Mouse (Mus musculus) lung, postnatal 0 days (tissue): ENCODE results near the gene Syp. TPM values are rescaled to one million over a fixed set of nuclear protein-coding genes. Genes with fewer than 3 reads are reported as not detected.

Experiments used
- ATAC-seq: fragments of 200-750 bp; cut with Nextera tagmentation; 2 replicates; pipeline ENCODE4 v1.8.0; 2017; ENCODE audit warnings: moderate library complexity
- DNase-seq: peaks from one replicate; pipeline ENCODE4 v3.0.0-alpha.2; 2016; ENCODE audit warnings: low spot score
- H3K27ac ChIP-seq: fragments of 300-500 bp; sonication (generic); 2 replicates; pipeline ENCODE4 v1.5.1; 2014; ENCODE audit warnings: antibody characterized with exemption, mild to moderate bottlenecking, low read length, mixed read lengths
- H3K27me3 ChIP-seq: fragments of 300-500 bp; sonication (generic); replicated peaks from 2 replicates; pipeline ENCODE4 v1.6.1; 2014; ENCODE audit warnings: low read length, mixed read lengths; ENCODE audit not compliant: insufficient read depth
- H3K36me3 ChIP-seq: fragments of 300-500 bp; sonication (generic); 2 replicates; pipeline ENCODE4 v1.6.1; 2014; ENCODE audit warnings: low read length, mixed read lengths; ENCODE audit not compliant: insufficient read depth
- H3K4me1 ChIP-seq: fragments of 300-500 bp; sonication (generic); 2 replicates; pipeline ENCODE4 v1.6.1; 2014; ENCODE audit warnings: antibody characterized with exemption, low read depth, low read length, mixed read lengths; ENCODE audit not compliant: insufficient read depth
- H3K4me2 ChIP-seq: fragments of 300-500 bp; sonication (generic); replicated peaks from 2 replicates; pipeline ENCODE4 v1.6.1; 2014; ENCODE audit warnings: low read depth, mild to moderate bottlenecking, low read length, moderate library complexity, mixed read lengths
- H3K4me3 ChIP-seq: fragments of 300-500 bp; sonication (generic); 2 replicates; pipeline ENCODE4 v1.5.1; 2014; ENCODE audit warnings: low read depth, low read length
- H3K9ac ChIP-seq: fragments of 300-500 bp; sonication (generic); replicated peaks from 2 replicates; pipeline ENCODE4 v1.6.1; 2014; ENCODE audit warnings: low read depth, mild to moderate bottlenecking
- H3K9me3 ChIP-seq: fragments of 300-500 bp; sonication (generic); 2 replicates; pipeline ENCODE4 v1.6.1; 2016; ENCODE audit warnings: low read length, mixed read lengths
- CTCF ChIP-seq: IDR thresholded peaks from 2 replicates; pipeline ENCODE4 v1.5.1; 2016; ENCODE audit warnings: antibody characterized with exemption, mild to moderate bottlenecking
- EP300 ChIP-seq: IDR thresholded peaks from 2 replicates; pipeline ENCODE4 v1.6.1; 2016; ENCODE audit warnings: antibody characterized with exemption, mild to moderate bottlenecking, control low read depth
- WGBS: fragments of 180-500 bp; shearing (Covaris S2); extraction: QIAGEN DNeasy Blood & Tissue Kit; methylation state at CpG from one replicate; pipeline ENCODE4 v1.1.7; 2014; 5-methylcytosine and 5-hydroxymethylcytosine counted together
- polyA plus RNA-seq: library from polyadenylated mRNA; unstranded; fragments of >200 nt; fragmentation: Nextera tagmentation; extraction: Ambion mirVana; gene quantifications from 2 replicates; pipeline ENCODE4 v1.2.1, GENCODE M21; 2015

Syp gene
- polyA plus RNA-seq, 1 experiment from 2014 or later = 1.5 TPM

DNA sequence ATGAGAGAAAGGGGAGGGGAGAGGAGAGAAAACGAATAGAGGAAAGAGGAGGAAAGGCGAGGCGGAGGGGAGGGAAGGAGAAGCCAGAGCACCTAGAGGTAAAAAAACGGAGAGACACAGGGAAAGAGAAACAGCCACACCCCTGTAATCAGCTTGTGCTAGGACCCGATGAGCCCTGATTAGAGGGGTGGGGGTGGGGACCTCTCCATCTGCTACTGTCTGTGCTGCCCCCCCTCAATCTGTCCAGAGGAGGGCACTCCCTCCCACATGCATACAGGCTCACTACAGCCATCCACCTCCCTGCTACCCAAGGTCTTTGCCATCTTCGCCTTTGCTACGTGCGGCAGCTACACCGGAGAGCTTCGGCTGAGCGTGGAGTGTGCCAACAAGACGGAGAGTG, 2.5 kb downstream of the Syp start:
- DNase-seq = no peak
- Histone ChIP-seq H3K27ac (no peak overlapping the region), H3K4me1 (no peaks in the 10 kb centered on the region), H3K4me3 (no peak overlapping the region), H3K4me2 (no peak overlapping the region), H3K27me3 (no peaks in the 10 kb centered on the region), H3K9ac (no peak overlapping the region), H3K36me3 (no peaks in the 10 kb centered on the region), H3K9me3 (no peaks in the 10 kb centered on the region)
- WGBS = 38% methylated on average over 12 of the region's 12 CpGs
- no peak for TF ChIP-seq EP300
- no peak for TF ChIP-seq CTCF
- ATAC-seq = no peak

GRCm38 (mm10) chrX:7645349-7645748, 7.1 kb downstream of the Syp start:
- Histone ChIP-seq H3K9ac (no peak overlapping the region), H3K27ac (no peak overlapping the region), H3K4me3 (no peak overlapping the region), H3K9me3 (no peaks in the 10 kb centered on the region), H3K27me3 (no peaks in the 10 kb centered on the region), H3K4me1 (no peaks in the 10 kb centered on the region), H3K4me2 (no peak overlapping the region), H3K36me3 (no peaks in the 10 kb centered on the region)
- WGBS = 12% methylated on average over 5 of the region's 5 CpGs
- ATAC-seq = no peak
- TF ChIP-seq CTCF (peak; percentile 70), EP300 (no peak)
- peak; percentile 77 for DNase-seq

GRCm38 (mm10) chrX:7648671-7649304, 10.5 kb downstream of the Syp start:
- Histone ChIP-seq H3K27ac (peak overlapping the region; percentile 84), H3K9me3 (no peaks in the 10 kb centered on the region), H3K4me2 (peak overlapping the region; percentile 47), H3K27me3 (no peaks in the 10 kb centered on the region), H3K36me3 (no peaks in the 10 kb centered on the region), H3K4me1 (no peaks in the 10 kb centered on the region), H3K9ac (peak overlapping the region; percentile 36), H3K4me3 (peak overlapping the region; percentile 36)
- DNase-seq (peak; percentile 98), ATAC-seq (peak; percentile 97)
- TF ChIP-seq EP300 (peak; percentile 82), CTCF (peak; percentile 57)
- WGBS = 10% methylated on average over 25 of the region's 25 CpGs

- H3K4me1 ChIP-seq = no peaks in the 10 kb centered on the region
- WGBS = 22% methylated on average over 26 of the region's 26 CpGs
- H3K36me3 ChIP-seq = no peaks in the 10 kb centered on the region
- no peaks in the 10 kb centered on the region for H3K27me3 ChIP-seq
- DNase-seq (peak; percentile 59), ATAC-seq (peak; percentile 77)
- H3K4me2 ChIP-seq = peak within 1 kb of the TSS; percentile 52
- peak within 1 kb of the TSS; percentile 39 for H3K4me3 ChIP-seq
- peak within 1 kb of the TSS; percentile 24 for H3K9ac ChIP-seq
- no peaks in the 10 kb centered on the region for H3K9me3 ChIP-seq
- TF ChIP-seq EP300 (no peak), CTCF (no peak)
- peak within 1 kb of the TSS; percentile 68 for H3K27ac ChIP-seq
Measured at GRCm38 (mm10) chrX:7657221-7657639, 19.0 kb downstream of the Syp start, which contains the start of gene Prickle3. TSS of gene Prickle3 (plus strand) at chrX:7657260.

DNA sequence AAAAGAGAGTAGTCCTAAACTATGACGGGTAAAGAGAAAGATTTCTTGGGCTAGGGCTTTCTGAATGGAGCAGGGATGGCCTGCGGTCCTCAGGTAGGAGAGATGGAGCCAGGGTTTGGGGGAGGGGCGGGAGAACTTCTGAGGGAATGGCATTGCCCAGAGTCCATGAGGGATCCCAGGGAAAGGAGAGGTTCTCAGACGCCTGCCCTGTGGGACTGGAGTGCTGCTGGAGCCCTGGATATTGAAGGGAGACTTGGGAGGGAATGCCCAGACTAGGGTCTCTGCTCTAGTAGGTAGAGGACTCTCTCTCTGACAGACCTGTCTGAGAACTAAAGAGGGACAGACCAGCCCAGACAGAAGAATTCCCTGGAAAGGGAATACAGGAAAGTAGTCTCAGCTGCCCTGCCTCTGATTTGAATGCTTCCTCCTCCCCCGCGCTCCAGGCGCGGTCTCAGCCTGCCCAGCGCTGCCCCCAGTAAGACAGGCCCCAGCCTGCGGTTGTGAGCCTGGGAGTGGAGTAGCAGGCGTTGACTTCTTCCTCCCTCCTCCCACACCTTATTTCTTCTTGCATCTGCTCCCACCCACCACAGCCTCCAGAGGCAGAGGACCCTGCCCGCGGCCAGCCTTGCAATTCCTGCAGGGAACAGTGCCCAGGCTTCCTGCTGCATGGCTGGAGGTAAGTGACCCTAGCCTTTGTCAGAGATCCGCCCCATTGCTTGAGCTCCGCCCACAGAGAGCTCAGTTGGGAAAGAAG, 19.9 kb downstream of the Syp start:
- DNase-seq (peak; percentile 67), ATAC-seq (peak; percentile 76)
- H3K4me1 ChIP-seq = no peaks in the 10 kb centered on the region
- no peaks in the 10 kb centered on the region for H3K27me3 ChIP-seq
- H3K4me2 ChIP-seq = peak overlapping the region; percentile 52
- H3K4me3 ChIP-seq = peak overlapping the region; percentile 39
- peak overlapping the region; percentile 68 for H3K27ac ChIP-seq
- no peak overlapping the region for H3K9ac ChIP-seq
- no peaks in the 10 kb centered on the region for H3K36me3 ChIP-seq
- no peaks in the 10 kb centered on the region for H3K9me3 ChIP-seq
- TF ChIP-seq EP300 (no peak), CTCF (no peak)
- WGBS = 10% methylated on average over 9 of the region's 15 CpGs

- no peaks in the 10 kb centered on the region for H3K36me3 ChIP-seq
- no peaks in the 10 kb centered on the region for H3K9me3 ChIP-seq
- TF ChIP-seq CTCF (no peak), EP300 (no peak)
- H3K27me3 ChIP-seq = no peaks in the 10 kb centered on the region
- H3K9ac ChIP-seq = no peak overlapping the region
- H3K4me3 ChIP-seq = peak overlapping the region; percentile 39; the same call in 1 of the 2 replicates
- peak overlapping the region; percentile 52 for H3K4me2 ChIP-seq
- ATAC-seq (peak; percentile 32; the same call in 1 of the 2 replicates), DNase-seq (no peak)
- WGBS = 43% methylated on average over 11 of the region's 11 CpGs
- no peaks in the 10 kb centered on the region for H3K4me1 ChIP-seq
- peak overlapping the region; percentile 57; the same call in 1 of the 2 replicates for H3K27ac ChIP-seq
Measured at GRCm38 (mm10) chrX:7658785-7659589, 20.7 kb downstream of the Syp start.
